Mouse (Mus musculus) E14TG2a.4 (cell line): ENCODE results near the gene Gm49384.

Source experiments
- CTCF ChIP-seq: conservative IDR thresholded peaks from 2 replicates; pipeline ENCODE4 v1.5.1; 2014; ENCODE audit warnings: low read length
- NANOG ChIP-seq: IDR thresholded peaks from 2 replicates; pipeline ENCODE4 v1.6.1; 2014; ENCODE audit warnings: borderline replicate concordance, low read length, mixed read lengths
- POU5F1 ChIP-seq: IDR thresholded peaks from 2 replicates; pipeline ENCODE4 v1.6.1; 2014; ENCODE audit warnings: low read length, borderline replicate concordance

DNA sequence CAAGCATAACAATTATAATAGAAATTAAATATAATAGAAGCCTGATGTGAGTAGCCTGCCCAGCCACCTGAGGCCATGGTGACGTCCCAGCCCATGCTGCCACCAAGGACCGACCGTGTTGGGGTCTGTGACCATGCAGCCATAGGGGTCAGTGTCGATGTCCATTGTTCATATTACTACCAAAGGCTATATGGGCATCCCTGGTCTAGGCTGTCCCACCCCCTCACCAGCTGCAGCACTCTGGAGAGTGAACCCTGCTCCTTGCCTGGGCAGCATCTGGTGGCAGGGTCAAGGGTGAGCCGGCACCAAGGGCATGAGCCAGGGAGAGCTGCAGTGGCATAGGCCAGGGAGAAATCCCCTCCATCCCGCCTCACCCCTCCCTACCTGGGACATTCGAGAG lies 64.2 kb downstream of the Gm49384 start:
- TF ChIP-seq CTCF, result no peak
- no peak for TF ChIP-seq NANOG
- no peak for TF ChIP-seq POU5F1
